Mouse (Mus musculus) lung, adult 18-20 months (tissue): ENCODE results near the gene Prdx4.
"Not testable (repeated sequence)": the region's sequence is repeated elsewhere in the genome, so short reads cannot be mapped to it uniquely, and the experiment has no call there.

ENCODE experiments used
- DNase-seq, 2 experiments: peaks; one replicate each; pipeline ENCODE4 v3.0.0; 2022; ENCODE audit warnings: mixed read lengths in 2 of 2

Gene Prdx4

GRCm38 (mm10) chrX:155340654-155341053 is at the start of gene Prdx4:
TSS of gene Prdx4 (minus strand) at chrX:155340754.
- no peak for DNase-seq

GRCm38 (mm10) chrX:155376538-155376937 is 36.0 kb upstream of the Prdx4 start:
- DNase-seq = peak; percentile 3 to 11

DNA sequence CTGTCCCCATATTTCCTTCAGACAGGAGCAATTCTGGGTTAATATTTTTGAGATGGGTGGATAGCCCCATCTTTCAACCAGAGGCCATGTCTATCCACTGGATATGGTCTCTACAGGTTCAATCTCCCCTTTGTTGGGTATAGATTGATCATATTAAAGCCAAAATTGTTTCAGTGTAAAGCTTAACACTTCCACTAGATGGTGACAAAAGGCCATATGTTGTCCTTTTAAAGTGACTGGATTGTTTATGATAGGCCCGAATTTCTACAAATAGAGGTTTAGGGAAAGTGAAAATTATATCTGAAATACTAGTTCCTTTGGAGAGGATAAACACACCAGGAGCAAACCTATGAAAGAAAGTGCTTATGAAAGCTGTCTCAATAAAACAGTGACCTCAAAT is 34.9 kb upstream of the Prdx4 start:
- no peak for DNase-seq

DNA sequence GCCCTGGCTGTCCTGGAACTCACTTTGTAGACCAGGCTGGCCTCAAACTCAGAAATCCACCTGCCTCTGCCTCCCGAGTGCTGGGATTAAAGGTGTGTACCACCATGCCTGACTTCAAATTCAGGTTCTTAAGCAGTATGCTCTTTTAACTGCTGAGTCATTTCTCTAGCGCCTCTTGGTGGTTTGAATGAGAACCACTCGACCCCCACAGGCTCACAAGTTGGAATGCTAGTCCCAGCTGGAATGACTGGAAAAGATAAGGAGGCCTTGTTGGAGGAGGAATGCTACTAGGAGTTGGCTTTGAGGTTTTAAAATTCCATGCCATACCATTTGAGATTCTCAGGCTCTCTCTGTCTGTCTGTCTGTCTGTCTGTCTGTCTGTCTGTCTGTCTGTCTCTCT is 29.6 kb upstream of the Prdx4 start:
- DNase-seq = not testable (repeated sequence)

GRCm38 (mm10) chrX:155365095-155365494 is 24.5 kb upstream of the Prdx4 start:
- DNase-seq = no peak

DNA sequence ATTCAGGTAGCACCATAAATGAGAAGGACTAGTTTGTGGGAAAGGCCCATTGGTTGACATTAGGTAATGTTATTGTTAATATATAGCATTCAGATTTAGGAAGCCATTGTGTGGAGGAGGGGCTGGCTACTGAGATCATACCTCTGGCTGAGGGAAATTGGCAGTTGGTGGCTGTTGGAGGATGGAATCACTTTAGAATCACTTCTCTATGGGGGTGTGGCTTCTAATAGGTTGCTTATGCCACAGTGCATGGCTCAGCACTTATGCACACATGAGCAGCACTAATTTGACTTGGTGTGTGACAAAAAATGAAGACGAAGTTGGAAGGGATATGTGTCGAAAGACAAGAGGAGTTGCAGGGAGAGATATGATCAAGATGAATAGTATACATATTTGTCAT is 5.7 kb upstream of the Prdx4 start:
- DNase-seq = no peak

DNA sequence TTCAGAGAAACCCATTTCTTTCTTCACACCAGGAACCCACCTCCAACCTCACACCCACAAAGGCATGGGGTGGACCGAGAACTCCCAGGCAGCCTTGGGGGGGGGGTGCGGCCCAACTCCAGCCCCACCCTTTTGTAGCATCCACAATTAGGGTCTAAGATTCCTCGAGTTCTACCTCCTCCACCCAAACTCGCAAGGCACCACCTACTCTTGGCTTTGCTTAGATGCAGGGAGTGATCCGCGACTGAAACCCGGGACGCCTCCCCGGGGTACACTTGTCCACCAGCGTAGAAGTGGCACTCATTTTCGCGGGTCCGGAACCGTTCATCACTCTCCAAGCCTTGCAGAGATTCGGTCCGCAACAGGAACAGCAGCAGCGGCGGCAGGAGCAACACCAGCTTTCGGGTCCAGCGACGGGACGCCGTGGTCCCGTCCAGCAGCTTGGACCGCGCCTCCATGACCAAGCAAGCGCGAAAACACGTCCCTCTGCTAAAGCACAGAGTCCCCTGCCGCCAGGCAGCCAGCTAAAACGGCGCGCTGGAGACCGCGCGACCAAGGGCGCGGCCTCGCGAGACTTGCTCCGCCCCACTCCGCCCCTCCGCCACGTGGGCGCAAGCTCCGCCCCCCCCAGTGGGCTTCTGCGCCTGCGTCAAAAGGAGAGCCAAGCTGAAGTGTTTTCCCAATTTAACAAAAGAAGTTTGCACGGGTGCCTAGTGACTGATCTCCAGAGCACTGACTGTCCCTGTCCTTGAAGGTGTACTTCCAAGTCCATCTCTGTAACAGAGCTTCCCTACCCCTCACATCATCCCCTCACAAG is 2.4 kb downstream of the Prdx4 start:
- DNase-seq = peak; percentile 81 to 82

- DNase-seq = no peak
Observed at GRCm38 (mm10) chrX:155337567-155337904, 3.0 kb downstream of the Prdx4 start.

DNA sequence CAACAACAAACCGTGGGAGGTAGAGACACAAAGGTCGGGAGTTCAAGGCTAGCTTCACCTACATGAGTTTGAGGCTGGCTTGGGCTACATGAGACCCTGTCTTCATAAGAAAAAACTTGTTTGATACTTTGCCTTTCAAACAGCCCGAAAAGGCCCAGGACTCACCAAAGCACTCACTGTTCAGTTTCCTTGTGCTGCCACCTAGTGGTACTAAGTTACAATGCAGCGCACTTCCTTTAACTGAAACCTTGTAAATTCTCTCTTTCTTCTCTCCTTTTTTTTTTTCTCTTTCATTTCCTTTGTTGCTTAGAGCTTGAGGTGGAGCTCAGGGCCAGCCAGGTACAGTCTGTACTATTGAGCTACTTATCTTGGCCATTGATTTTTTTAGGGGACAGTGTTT is 22.5 kb downstream of the Prdx4 start:
- peak in 1 of 2 experiments; percentile 7 for DNase-seq

DNA sequence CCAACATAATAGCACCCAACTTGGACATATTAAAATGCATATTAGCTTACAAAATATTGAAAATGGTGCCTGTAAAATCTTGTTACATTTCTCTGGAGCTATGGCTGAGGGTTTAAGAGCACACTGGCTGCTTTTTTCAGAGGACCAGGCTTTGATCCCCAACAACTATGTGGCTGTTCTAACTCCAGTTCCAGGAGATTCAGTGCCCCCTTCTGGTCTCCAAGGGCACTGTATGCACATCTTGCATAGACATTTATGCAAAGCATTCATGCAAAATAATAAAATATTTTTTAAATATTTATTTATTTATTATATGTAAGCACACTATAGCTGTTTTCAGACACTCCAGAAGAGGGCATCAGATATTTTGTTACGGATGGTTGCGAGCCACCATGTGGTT is 34.2 kb downstream of the Prdx4 start:
- no peak for DNase-seq

GRCm38 (mm10) chrX:155280427-155281044 is 60.0 kb downstream of the Prdx4 start:
- DNase-seq = peak in 1 of 2 experiments; percentile 5

DNA sequence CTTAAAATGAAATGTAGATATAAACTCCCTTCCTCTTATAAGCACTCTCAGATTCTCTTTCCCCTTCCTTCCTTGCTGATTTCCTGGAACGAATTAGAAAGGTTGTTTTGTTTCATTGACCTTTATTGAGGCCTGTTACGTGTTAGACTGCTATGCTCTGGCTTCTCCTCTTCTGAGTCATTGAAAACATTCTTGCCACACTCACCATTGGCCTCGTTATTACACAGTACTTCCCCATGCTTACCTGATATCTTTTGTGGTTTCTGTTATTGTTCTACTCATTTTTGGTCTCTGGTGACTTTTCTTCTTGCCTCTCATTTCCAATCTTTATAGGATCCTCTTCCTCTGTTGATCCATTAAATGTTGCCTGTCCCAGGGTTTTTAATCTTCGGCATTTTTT is 62.1 kb downstream of the Prdx4 start:
- DNase-seq = peak in 1 of 2 experiments; percentile 6
